Mouse (Mus musculus): ENCODE measurements around the gene Smg8. TPM values are rescaled to one million over a fixed set of nuclear protein-coding genes. Genes with fewer than 3 reads are reported as not detected.
A peak's percentile ranks its signal among the peaks of the same experiment; 100 is the strongest.

Smg8 gene
- polyA plus RNA-seq (2016; fragmentation: Nextera tagmentation; extraction: Ambion mirVana), result 24.9 and 27.1 TPM in 2 replicates

- Histone ChIP-seq H3K27ac (peak within 1 kb of the TSS; percentile 94), H3K4me1 (replicated peaks) (peaks cover 33% of the 10 kb centered on the region), H3K36me3 (peaks cover 67% of the 10 kb centered on the region), H3K4me3 (peak within 1 kb of the TSS; percentile 97), H3K27me3 (ENCODE audit: insufficient read depth, poor library complexity, severe bottlenecking) (no peaks in the 10 kb centered on the region), H3K9me3 (no peaks in the 10 kb centered on the region)
- WGBS, result 1% methylated on average over 43 of the region's 43 CpGs
- peak; percentile 79 for DNase-seq (ENCODE audit: low spot score)
Observed at GRCm38 (mm10) chr11:87086290-87086984, at the start of gene Smg8. Gene Smg8 (minus strand): TSS chr11:87086774.

- H3K27ac ChIP-seq, result no peak overlapping the region
- no peak overlapping the region for H3K4me3 ChIP-seq
- H3K4me1 ChIP-seq (replicated peaks), result no peaks in the 10 kb centered on the region
- 90% methylated on average over 4 of the region's 4 CpGs for WGBS
- no peaks in the 10 kb centered on the region for H3K9me3 ChIP-seq
- DNase-seq (ENCODE audit: low spot score), result no peak
- peaks cover 87% of the 10 kb centered on the region for H3K36me3 ChIP-seq
- H3K27me3 ChIP-seq (ENCODE audit: insufficient read depth, poor library complexity, severe bottlenecking), result no peaks in the 10 kb centered on the region
Observed at GRCm38 (mm10) chr11:87136233-87136632, 49.7 kb upstream of the Smg8 start.

- DNase-seq (ENCODE audit: low spot score), result peak; percentile 92
- Histone ChIP-seq H3K4me3 (peak within 1 kb of the TSS; percentile 85), H3K27me3 (ENCODE audit: insufficient read depth, poor library complexity, severe bottlenecking) (no peaks in the 10 kb centered on the region), H3K27ac (peak within 1 kb of the TSS; percentile 94), H3K36me3 (peaks cover 58% of the 10 kb centered on the region), H3K4me1 (replicated peaks) (peaks cover 29% of the 10 kb centered on the region), H3K9me3 (no peaks in the 10 kb centered on the region)
- under 1% methylated on average over 105 of the region's 105 CpGs for WGBS
Observed at GRCm38 (mm10) chr11:87126824-87127816, 40.5 kb upstream of the Smg8 start, which contains the start of gene Trim37. Gene Trim37 (plus strand): TSS chr11:87127077.

DNA sequence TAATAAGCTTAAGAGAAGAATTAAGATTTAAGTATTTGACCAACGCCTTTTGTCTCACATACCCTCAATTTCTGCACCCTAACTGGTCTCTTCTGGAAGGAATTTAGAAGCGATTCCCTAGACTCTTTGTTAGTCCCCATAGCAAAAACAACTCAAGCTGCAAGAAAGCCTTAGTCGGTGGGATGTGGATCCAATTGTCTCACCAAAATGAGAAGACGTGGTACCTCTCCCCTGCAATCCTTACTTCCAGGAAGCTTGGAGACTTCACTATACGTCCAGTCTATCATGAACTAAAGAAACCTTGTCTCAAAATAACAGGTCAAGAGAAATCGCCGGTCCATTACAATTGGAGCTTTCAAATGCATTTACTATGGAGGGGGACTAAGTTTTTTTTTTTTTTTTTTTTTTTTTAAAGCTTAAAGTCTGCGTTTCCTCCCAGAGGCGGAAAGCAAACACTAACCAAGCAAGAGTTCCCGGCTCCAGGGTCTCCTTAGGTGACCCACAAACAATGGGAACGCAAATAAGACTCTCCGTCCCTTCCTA, 39.8 kb upstream of the Smg8 start:
- Histone ChIP-seq H3K4me3 (peak overlapping the region; percentile 85), H3K36me3 (peaks cover 58% of the 10 kb centered on the region), H3K4me1 (replicated peaks) (peaks cover 29% of the 10 kb centered on the region), H3K27ac (peak overlapping the region; percentile 94), H3K9me3 (no peaks in the 10 kb centered on the region), H3K27me3 (ENCODE audit: insufficient read depth, poor library complexity, severe bottlenecking) (no peaks in the 10 kb centered on the region)
- 4% methylated on average over 12 of the region's 12 CpGs for WGBS
- no peak for DNase-seq (ENCODE audit: low spot score)

GRCm38 (mm10) chr11:87125562-87125961, 39.0 kb upstream of the Smg8 start:
- Histone ChIP-seq H3K36me3 (peaks cover 58% of the 10 kb centered on the region), H3K4me3 (peak overlapping the region; percentile 85), H3K9me3 (no peaks in the 10 kb centered on the region), H3K27me3 (ENCODE audit: insufficient read depth, poor library complexity, severe bottlenecking) (no peaks in the 10 kb centered on the region), H3K4me1 (replicated peaks) (peaks cover 29% of the 10 kb centered on the region), H3K27ac (peak overlapping the region; percentile 94)
- DNase-seq (ENCODE audit: low spot score), result no peak
- 64% methylated on average over 4 of the region's 4 CpGs for WGBS

GRCm38 (mm10) chr11:87121864-87122263, 35.3 kb upstream of the Smg8 start:
- peaks cover 79% of the 10 kb centered on the region for H3K36me3 ChIP-seq
- no peaks in the 10 kb centered on the region for H3K27me3 ChIP-seq (ENCODE audit: insufficient read depth, poor library complexity, severe bottlenecking)
- no peak for DNase-seq (ENCODE audit: low spot score)
- 88% methylated on average over 8 of the region's 8 CpGs for WGBS
- no peak overlapping the region for H3K27ac ChIP-seq
- H3K4me1 ChIP-seq (replicated peaks), result peaks cover 12% of the 10 kb centered on the region; the same call in 1 of the 2 replicates
- no peak overlapping the region for H3K4me3 ChIP-seq
- no peaks in the 10 kb centered on the region for H3K9me3 ChIP-seq

GRCm38 (mm10) chr11:87110172-87110909, 23.8 kb upstream of the Smg8 start:
- 12% methylated on average over 9 of the region's 9 CpGs for WGBS
- DNase-seq (ENCODE audit: low spot score), result no peak

DNA sequence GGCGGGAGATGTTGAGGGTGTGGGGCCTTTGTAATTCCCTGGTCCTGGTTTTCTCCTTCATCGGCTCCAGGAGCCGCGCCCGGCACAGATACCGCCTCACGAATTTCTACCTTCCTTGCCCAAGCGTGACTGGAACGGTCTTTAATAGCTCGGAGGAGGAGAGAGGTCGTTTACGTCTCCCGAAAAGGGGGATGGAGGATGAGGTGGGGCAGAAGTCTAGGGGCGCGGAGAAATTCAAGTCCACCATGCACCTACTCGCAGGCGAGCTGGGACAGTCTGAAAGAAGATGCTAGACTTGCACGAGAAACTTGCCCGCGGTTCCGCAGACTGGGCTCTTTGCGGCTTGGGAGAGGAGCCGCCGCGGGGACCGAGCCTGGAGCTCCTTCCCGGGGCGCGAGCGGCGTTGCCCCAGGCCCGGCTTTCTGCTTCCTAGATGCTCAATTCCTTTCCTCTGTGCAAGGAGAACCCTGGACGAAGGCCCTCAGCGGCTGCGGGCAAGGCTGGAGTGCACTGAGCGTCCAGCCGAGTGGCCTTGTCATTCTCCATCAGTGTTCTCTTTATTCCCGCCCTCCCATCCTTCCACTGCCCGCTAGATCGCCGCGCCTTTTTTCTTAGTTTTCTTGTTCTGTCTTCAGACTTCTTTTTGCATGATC, 23.1 kb upstream of the Smg8 start:
- WGBS, result under 1% methylated on average over 42 of the region's 42 CpGs
- Histone ChIP-seq H3K9me3 (no peaks in the 10 kb centered on the region), H3K4me3 (peak overlapping the region; percentile 98), H3K36me3 (peaks cover 50% of the 10 kb centered on the region), H3K27ac (peak overlapping the region; percentile 100), H3K4me1 (replicated peaks) (peaks cover 39% of the 10 kb centered on the region), H3K27me3 (ENCODE audit: insufficient read depth, poor library complexity, severe bottlenecking) (no peaks in the 10 kb centered on the region)
- no peak for DNase-seq (ENCODE audit: low spot score)

More at GRCm38 (mm10) chr11:87110172-87110909, 23.8 kb upstream of the Smg8 start:
- Histone ChIP-seq H3K9me3 (no peaks in the 10 kb centered on the region), H3K36me3 (peaks cover 50% of the 10 kb centered on the region), H3K27me3 (ENCODE audit: insufficient read depth, poor library complexity, severe bottlenecking) (no peaks in the 10 kb centered on the region), H3K4me1 (replicated peaks) (peaks cover 39% of the 10 kb centered on the region), H3K27ac (peak overlapping the region; percentile 100), H3K4me3 (peak overlapping the region; percentile 98)

- H3K27me3 ChIP-seq (ENCODE audit: insufficient read depth, poor library complexity, severe bottlenecking), result no peaks in the 10 kb centered on the region
- H3K4me1 ChIP-seq (replicated peaks), result peaks cover 39% of the 10 kb centered on the region
- peak within 1 kb of the TSS; percentile 100 for H3K27ac ChIP-seq
- WGBS, result under 1% methylated on average over 40 of the region's 40 CpGs
- peak within 1 kb of the TSS; percentile 98 for H3K4me3 ChIP-seq
- H3K36me3 ChIP-seq, result peaks cover 50% of the 10 kb centered on the region
- peak; percentile 99 for DNase-seq (ENCODE audit: low spot score)
- no peaks in the 10 kb centered on the region for H3K9me3 ChIP-seq
Observed at GRCm38 (mm10) chr11:87108755-87109518, 22.4 kb upstream of the Smg8 start, which contains the start of gene Ska2. Gene Ska2 (plus strand): TSS chr11:87109234.

- peak within 1 kb of the TSS; percentile 98 for H3K4me3 ChIP-seq
- WGBS, result under 1% methylated on average over 14 of the region's 14 CpGs
- DNase-seq (ENCODE audit: low spot score), result no peak
- no peaks in the 10 kb centered on the region for H3K27me3 ChIP-seq (ENCODE audit: insufficient read depth, poor library complexity, severe bottlenecking)
- peaks cover 50% of the 10 kb centered on the region for H3K36me3 ChIP-seq
- peaks cover 39% of the 10 kb centered on the region for H3K4me1 ChIP-seq (replicated peaks)
- peak within 1 kb of the TSS; percentile 100 for H3K27ac ChIP-seq
- H3K9me3 ChIP-seq, result no peaks in the 10 kb centered on the region
Observed at GRCm38 (mm10) chr11:87108409-87108754, 21.8 kb upstream of the Smg8 start, which contains the start of gene Prr11. Gene Prr11 (minus strand): TSS chr11:87108708.

DNA sequence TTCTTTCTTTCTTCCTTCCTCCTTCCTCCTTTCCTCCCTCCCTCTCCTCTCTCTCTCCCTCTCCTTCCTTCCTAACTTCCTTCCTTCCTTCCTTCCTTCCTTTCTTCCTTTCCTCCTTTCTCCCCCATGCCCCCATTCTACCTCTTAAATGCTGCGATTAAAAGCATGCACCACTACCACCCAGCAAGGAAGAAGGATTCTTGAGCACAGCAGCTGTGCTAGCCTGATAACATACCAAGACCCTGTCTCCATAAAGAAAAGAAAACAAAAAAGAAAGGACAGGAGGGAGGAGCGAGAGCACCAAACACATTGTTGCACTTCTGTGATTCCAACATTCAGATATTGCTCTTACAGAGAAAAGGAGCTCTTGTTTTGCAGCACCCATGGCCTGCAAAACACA, 568 bp upstream of the Smg8 start:
- Histone ChIP-seq H3K4me3 (peak overlapping the region; percentile 97), H3K27ac (peak overlapping the region; percentile 94), H3K27me3 (ENCODE audit: insufficient read depth, poor library complexity, severe bottlenecking) (no peaks in the 10 kb centered on the region), H3K4me1 (replicated peaks) (peaks cover 33% of the 10 kb centered on the region), H3K9me3 (no peaks in the 10 kb centered on the region), H3K36me3 (peaks cover 67% of the 10 kb centered on the region)
- 68% methylated on average over 2 of the region's 2 CpGs for WGBS
- no peak for DNase-seq (ENCODE audit: low spot score)

Measured in hindbrain, embryonic 10.5 days (tissue).